Mouse (Mus musculus): ENCODE data around the gene Ncapg2.

DNA sequence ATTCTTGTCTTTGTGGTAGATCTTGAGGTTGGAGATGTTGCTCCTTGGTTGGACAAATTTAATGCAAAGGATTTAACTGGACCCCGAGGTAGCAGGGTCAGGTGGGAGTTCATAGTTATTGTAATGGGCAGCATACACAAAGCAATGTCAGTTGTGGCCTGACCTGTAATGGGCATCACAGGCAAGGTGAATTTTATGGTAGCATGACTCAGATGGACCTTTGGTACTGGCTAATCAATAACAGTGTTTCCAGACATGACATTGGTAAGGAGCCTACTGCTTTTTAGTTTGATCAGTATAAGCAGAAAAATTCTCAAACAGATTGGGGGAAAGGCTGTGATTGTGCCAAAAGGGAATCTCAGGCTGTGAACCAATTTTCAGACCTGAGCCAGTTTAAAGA is 18.4 kb upstream of the Ncapg2 start:
- TF ChIP-seq CTCF (IDR thresholded peaks at IDR 0.05; ENCODE audit: low read depth, low read length) (no peak), POLR2A (IDR thresholded peaks at IDR 0.05; ENCODE audit: borderline replicate concordance, low read depth, low read length) (no peak)

Measured in bone marrow macrophage, adult 2 months (primary cell).